Mouse (Mus musculus) layer of hippocampus, postnatal 14 days (tissue): ENCODE results near the gene Sapcd1. TPM values are rescaled to one million over a fixed set of nuclear protein-coding genes. Genes with fewer than 3 reads are reported as not detected.

Experiments
- DNase-seq, 2 experiments: peaks; one replicate each; pipeline ENCODE4 v3.0.0; 2021 to 2022; ENCODE audit warnings: low spot score in 2 of 2, mixed read lengths in 1 of 2
- long read RNA-seq, 2 experiments: library from polyadenylated mRNA; stranded (forward); transcript quantifications; one replicate each; pipeline ENCODE4 v2.0.0; 2021
- total RNA-seq, 2 experiments: library from RNA; stranded (reverse); gene quantifications; 2 replicates each; pipeline ENCODE4 v1.2.3; 2021

Sapcd1 gene
- 1 to 10 TPM; 1.8 to 2.6 TPM for total RNA-seq
- long read RNA-seq, experiment 1 = 0 reads
- long read RNA-seq, experiment 2, partial matches to known transcripts = 0 of 1 reads
- long read RNA-seq, experiment 2, other reads (novel, unspliced or antisense) = 1 of 1 reads

DNA sequence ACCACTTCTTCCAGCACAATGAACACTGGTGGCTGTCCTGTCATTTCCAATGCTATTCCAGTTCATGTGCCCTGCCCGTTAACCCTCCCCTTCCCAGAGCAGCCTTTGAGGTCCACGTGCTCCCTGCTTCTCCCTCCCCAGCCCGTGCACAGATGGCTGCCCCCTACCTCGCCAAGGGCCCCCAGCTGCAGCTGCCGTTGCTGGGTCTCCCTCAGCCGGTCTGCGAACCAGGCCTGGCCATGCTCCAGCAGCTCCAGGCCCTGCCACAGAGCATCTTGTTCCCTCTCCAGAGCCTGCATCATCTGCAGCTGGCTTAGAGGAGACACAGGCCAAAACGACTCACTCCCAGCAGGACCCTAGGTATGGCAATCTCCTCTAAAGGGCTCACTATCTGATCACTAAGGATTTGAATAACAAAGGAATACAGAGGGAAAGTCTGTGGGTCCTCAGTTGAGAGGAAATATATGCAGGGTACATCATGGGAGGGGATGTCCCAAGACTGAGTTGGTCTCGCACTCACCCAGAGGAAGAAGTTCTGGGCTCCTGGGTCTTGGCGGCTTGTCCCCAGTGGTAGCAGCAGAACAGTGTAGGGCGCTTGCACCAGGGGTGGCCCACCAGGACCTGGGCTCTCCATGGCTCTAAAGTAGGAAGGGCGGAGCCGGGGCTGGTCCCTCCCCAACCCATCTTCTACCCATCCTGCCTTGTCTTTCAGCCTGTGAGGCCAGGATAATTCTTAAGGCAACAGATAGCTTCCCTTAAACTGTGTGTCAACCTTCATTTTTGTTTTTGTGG is at the start of gene Sapcd1:
TSS of gene Sapcd1 (minus strand) at position 740 of the 792 bp plus-strand sequence.
- peak; percentile 52 to 62 for DNase-seq

- DNase-seq = no peak
Observed at GRCm38 (mm10) chr17:35077285-35077684, 49.5 kb upstream of the Sapcd1 start.

DNA sequence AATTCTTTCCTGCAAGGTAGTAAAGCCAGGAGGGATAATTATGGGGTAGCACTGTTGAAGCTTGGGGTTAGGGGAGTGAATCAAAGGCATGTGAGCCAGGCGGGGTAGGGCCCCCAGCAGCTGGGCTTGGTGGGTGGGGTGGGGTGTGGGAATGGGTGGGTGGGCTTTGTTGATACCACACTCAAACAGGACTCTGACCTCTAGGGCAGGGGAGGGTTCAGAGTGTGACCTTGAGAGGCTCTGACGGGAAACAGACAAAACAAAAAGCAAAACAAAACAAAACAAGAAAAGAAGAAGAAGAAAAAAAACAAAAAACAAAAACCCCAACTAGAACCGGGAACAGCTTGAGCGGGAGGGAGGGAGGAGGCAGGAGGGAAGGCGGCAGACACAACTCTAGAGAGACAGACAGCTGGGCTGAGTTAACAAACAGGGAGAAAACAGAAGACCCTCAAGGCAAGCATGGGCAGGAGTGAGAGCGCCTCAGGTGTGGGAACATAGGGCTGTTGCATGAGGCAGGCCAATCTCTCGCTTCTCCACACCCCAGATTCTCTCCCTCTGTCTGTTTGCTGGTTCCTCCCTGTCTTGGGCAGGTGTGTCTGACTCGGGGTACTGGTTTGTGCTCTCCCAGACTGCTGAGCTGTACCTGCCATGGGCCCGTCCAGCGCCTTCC is 48.8 kb upstream of the Sapcd1 start, which contains the start of gene Ly6g6e:
TSS of gene Ly6g6e (plus strand) at position 396 of the 670 bp plus-strand sequence.
- DNase-seq = no peak

DNA sequence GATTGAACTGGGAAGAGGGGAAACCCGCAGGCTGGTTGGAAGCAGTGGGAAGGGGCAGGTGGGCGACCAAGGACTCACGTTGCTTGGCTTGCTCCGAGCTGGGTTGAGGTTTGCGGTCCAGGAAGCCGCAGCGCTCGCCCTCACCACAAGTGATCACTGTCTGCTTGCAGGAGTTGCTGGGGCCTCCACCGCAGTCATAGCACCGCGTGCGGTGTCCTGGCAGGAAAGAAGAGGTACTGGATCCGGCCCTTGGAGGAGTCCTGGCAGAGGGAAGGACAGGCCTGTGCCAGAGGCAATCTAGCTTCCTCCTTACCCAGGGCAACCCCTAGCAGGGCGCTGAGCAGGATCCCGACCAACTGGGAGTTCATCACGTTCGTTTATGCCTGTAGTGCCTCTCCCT is 46.3 kb upstream of the Sapcd1 start:
- no peak for DNase-seq

GRCm38 (mm10) chr17:35071454-35071853 is 43.6 kb upstream of the Sapcd1 start:
- DNase-seq = no peak

DNA sequence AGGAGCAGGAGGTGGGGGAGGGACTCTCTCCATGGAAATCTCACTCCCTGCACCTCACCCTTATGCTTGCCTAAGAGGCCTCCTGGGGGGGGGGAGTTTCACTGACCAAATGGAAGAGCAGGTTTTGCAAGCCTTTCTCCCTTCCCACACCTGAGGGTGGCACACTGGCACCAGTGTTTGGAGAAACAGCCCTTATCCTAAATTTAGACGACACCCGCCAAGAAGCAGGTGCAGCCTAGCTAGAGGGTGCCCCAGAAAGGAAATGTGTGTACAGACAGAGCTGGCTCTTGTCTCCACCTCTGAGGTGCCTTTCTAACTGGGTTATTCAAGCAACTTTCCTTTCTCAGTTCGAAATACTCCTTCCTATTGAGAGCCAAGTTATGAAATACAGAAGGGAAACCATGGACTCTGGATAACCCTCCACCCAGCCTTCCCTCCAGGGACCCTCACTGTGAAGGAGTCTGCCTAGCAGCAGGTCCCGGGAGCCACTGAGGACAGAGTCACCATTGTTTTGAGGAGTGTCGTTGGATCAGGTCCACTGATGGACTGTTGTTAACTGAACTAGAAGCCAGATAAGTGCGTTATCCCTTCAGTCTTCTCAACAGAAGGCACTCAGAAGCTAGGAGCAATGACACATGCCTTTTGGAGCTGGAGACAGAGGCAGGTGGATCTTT is 42.9 kb upstream of the Sapcd1 start:
- no peak for DNase-seq

GRCm38 (mm10) chr17:35068213-35068914 is 40.5 kb upstream of the Sapcd1 start:
- DNase-seq = no peak

DNA sequence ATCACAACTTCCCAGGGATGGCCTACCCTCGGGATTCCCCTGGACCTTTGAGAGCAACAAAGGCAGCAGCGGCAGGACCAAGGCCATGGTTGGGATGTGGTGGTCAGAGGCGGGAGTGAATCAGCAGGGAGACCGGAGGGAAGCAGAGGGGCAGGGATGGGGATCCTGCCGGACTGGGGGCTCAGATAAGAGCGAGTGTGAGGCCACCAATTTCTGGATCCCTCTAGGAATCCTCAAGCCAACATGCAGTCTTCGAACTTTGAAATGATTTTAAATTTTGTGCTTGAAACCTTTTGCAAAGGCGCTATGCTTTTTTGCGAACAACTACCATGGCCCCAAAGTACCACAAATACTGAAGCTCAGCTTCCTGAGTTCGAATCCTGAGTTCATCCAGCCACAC is 38.3 kb upstream of the Sapcd1 start, which contains the start of gene Mpig6b:
TSS of gene Mpig6b (minus strand) at position 101 of the 400 bp plus-strand sequence.
- DNase-seq = no peak

- no peak for DNase-seq
Observed at GRCm38 (mm10) chr17:35064951-35065947, 37.4 kb upstream of the Sapcd1 start, which contains the start of gene Ly6g6c. TSS of gene Ly6g6c (plus strand) at chr17:35065388.

- no peak for DNase-seq
Observed at GRCm38 (mm10) chr17:35064378-35064877, 36.6 kb upstream of the Sapcd1 start.

DNA sequence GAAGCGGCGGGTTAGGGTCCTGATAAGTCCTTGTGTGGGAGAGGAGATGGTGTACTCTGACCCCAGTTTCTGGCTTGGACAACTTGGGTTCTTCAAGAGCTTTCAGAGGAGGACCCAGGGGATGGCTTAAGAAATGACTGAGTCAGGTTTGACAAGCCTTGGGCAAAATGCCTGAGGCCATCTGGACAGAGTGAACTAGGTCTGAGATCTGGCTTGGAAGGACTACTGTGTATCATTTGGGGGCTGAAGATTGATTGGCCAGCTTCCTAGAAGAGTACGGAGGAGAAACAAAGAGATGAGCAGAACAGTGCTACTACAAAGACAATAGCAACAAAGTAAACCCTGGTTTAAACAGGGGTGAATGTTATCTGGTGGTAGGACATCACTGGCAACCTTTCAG is 35.6 kb upstream of the Sapcd1 start:
- DNase-seq = no peak

DNA sequence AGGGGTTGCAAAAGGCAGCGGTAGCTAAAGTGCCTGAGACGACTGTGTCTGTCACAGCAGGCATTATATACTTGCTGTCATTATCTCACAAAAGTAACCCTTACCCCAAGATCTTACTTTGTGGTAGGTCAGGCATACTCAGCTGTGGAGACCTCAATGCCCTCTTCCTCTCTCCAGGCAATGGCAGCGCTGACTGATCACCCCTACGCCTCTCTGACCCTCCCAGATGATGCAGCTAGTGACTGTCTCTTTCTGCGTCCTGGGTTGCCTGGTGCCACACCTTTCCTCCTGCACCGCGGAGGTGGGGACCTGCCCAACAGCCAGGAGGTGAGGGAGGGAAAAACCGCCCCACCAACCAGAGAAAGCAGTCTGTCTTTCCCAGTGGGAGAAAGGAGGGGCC is 33.5 kb upstream of the Sapcd1 start:
- DNase-seq = no peak

DNA sequence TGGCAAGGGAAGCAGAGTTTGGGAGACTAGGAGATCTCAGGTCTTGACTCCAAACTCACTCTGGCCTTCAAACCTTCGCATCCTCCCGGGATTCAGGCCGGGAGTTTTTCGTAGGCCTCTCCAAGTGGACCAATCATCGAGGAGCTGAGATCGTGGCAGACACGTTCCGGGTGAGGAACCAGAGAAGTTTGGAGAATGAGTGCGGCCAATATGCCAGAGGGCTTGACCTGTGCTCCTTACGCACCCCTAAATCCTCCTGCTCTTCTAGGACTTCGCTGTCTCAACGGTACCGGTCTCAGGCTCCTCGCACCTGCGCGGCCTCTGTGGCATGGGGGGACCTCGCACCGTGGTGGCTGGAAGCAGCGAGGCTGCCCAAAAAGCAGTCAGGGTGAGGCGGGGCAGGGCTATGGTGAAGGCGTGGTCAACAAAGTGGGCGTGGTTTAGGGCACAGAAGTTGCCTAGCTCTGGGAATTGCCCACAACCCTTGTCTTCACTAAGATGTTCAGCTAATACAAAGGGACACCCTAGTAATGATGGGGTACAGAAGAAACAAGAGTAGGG is 33.0 kb upstream of the Sapcd1 start:
- DNase-seq = no peak

- DNase-seq = no peak
Observed at GRCm38 (mm10) chr17:35060071-35060470, 32.3 kb upstream of the Sapcd1 start.

- DNase-seq = peak; percentile 79 to 85
Observed at GRCm38 (mm10) chr17:35058911-35059892, 31.4 kb upstream of the Sapcd1 start, which contains the start of gene Ddah2. TSS of gene Ddah2 (plus strand) at chr17:35059035.

- DNase-seq = no peak
Observed at GRCm38 (mm10) chr17:35058316-35058715, 30.5 kb upstream of the Sapcd1 start.

DNA sequence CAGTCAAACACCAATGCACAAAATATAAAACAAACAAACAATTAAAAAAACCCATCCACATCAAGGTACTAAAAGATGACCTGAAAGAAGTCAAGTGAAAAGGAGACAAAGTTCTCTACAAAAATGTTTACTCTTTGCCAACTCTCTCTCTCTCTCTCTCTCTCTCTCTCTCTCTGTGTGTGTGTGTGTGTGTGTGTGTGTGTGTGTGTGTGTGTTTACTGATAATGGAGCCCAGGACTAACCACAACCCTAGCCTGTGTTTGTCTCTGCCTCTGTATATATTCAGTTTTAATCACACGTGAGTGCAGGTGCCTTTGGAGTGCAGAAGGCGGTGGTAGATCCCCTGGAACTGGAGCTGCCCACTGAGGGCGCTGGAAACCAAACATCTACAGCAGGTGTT is 29.3 kb upstream of the Sapcd1 start:
- no peak for DNase-seq
